Mouse (Mus musculus) MEL (cell line): Measurements from ENCODE around the gene Cdkal1. TPM values are rescaled to one million over a fixed set of nuclear protein-coding genes. Genes with fewer than 3 reads are reported as not detected.

ENCODE experiments used
- DNase-seq: peaks from one replicate; pipeline ENCODE4 v3.0.0; 2011; ENCODE audit warnings: low read depth, low spot score
- H3K27ac ChIP-seq: 2 replicates; pipeline ENCODE4 v1.5.1; 2012; ENCODE audit warnings: low read depth, mild to moderate bottlenecking, control low read depth, low read length, moderate library complexity; ENCODE audit not compliant: control insufficient read depth
- H3K27me3 ChIP-seq, 2 experiments: fragments of 150-350 bp in 1 of 2; sonication (generic) in 1 of 2; 2 replicates each; pipeline ENCODE4 v1.6.1; 2012; ENCODE audit warnings: low read length in 2 of 2, mild to moderate bottlenecking in 2 of 2, improper control_type of control experiment in 1 of 2, moderate library complexity in 1 of 2; ENCODE audit not compliant: insufficient read depth in 2 of 2, control insufficient read depth in 1 of 2
- H3K36me3 ChIP-seq, 2 experiments: 2 replicates each; pipeline ENCODE4 v1.6.1; 2012 to 2014; ENCODE audit warnings: low read length in 2 of 2, improper control_type of control experiment in 1 of 2, inconsistent platforms in 1 of 2, mild to moderate bottlenecking in 1 of 2; ENCODE audit not compliant: insufficient read depth in 2 of 2, control insufficient read depth in 1 of 2
- H3K4me1 ChIP-seq, 2 experiments: fragments of 150-350 bp in 1 of 2; sonication (generic) in 1 of 2; 2 replicates each; pipeline ENCODE4 v1.6.1; 2012; ENCODE audit warnings: low read length in 2 of 2, improper control_type of control experiment in 1 of 2, mild to moderate bottlenecking in 1 of 2; ENCODE audit not compliant: insufficient read depth in 2 of 2, control insufficient read depth in 1 of 2
- H3K4me3 ChIP-seq, 2 experiments: fragments of 150-350 bp in 1 of 2; sonication (generic) in 1 of 2; 2 replicates each; pipeline ENCODE4 v1.5.1; 2012; ENCODE audit warnings: low read depth in 2 of 2, low read length in 2 of 2, mild to moderate bottlenecking in 2 of 2, moderate library complexity in 2 of 2, control low read depth in 1 of 2, improper control_type of control experiment in 1 of 2; ENCODE audit not compliant: control insufficient read depth in 1 of 2, insufficient read depth in 1 of 2
- H3K79me2 ChIP-seq: 2 replicates; pipeline ENCODE4 v1.6.1; 2012; ENCODE audit warnings: mild to moderate bottlenecking, low read length, moderate library complexity; ENCODE audit not compliant: control insufficient read depth, poor library complexity, insufficient read depth
- H3K9ac ChIP-seq: 2 replicates; pipeline ENCODE4 v1.6.1; 2012; ENCODE audit warnings: low read depth, mild to moderate bottlenecking, control low read depth, low read length, moderate library complexity; ENCODE audit not compliant: control insufficient read depth, poor library complexity, severe bottlenecking
- H3K9me3 ChIP-seq: fragments of 150-350 bp; sonication (generic); replicated peaks from 2 replicates; pipeline ENCODE4 v1.6.1; 2012; ENCODE audit warnings: mild to moderate bottlenecking, low read length, improper control_type of control experiment, moderate library complexity; ENCODE audit not compliant: insufficient read depth
- BHLHE40 ChIP-seq: IDR thresholded peaks from 2 replicates; pipeline ENCODE4 v1.6.1; 2012; ENCODE audit warnings: low read depth, mild to moderate bottlenecking, inconsistent platforms, low read length, improper control_type of control experiment, borderline replicate concordance
- CTCF ChIP-seq, 3 experiments: IDR thresholded peaks in 2 of 3; conservative IDR thresholded peaks in 1 of 3; 2 replicates each; pipeline ENCODE4 v1.5.1; 2011 to 2012; ENCODE audit warnings: low read length in 3 of 3, low read depth in 2 of 3, mild to moderate bottlenecking in 2 of 3, improper control_type of control experiment in 1 of 3, inconsistent platforms in 1 of 3, mixed read lengths in 1 of 3, moderate library complexity in 1 of 3; ENCODE audit not compliant: control insufficient read depth in 1 of 3, insufficient read depth in 1 of 3, poor library complexity in 1 of 3, severe bottlenecking in 1 of 3
- EP300 ChIP-seq, 2 experiments: IDR thresholded peaks; 2 replicates each; pipeline ENCODE4 v1.6.1; 2011; ENCODE audit warnings: improper control_type of control experiment in 2 of 2, low read length in 2 of 2, low read depth in 1 of 2, mild to moderate bottlenecking in 1 of 2
- GATA1 ChIP-seq: IDR thresholded peaks from 2 replicates; pipeline ENCODE4 v1.6.1; 2011; ENCODE audit warnings: low read depth, low read length, improper control_type of control experiment
- MAFK ChIP-seq: IDR thresholded peaks from 2 replicates; pipeline ENCODE4 v1.6.1; 2011; ENCODE audit warnings: low read depth, mild to moderate bottlenecking, low read length, improper control_type of control experiment, borderline replicate concordance
- MAZ ChIP-seq: IDR thresholded peaks from 2 replicates; pipeline ENCODE4 v1.6.1; 2012; ENCODE audit warnings: low read depth, mild to moderate bottlenecking, inconsistent platforms, low read length, improper control_type of control experiment
- MYB ChIP-seq: IDR thresholded peaks from 2 replicates; pipeline ENCODE4 v1.6.1; 2011; ENCODE audit warnings: mild to moderate bottlenecking, low read depth, low read length, improper control_type of control experiment
- POLR2A ChIP-seq, 2 experiments: IDR thresholded peaks; 2 replicates each; pipeline ENCODE4 v1.6.1; 2011 to 2012; ENCODE audit warnings: low read length in 2 of 2, mild to moderate bottlenecking in 2 of 2, control low read depth in 1 of 2, improper control_type of control experiment in 1 of 2, low read depth in 1 of 2, moderate library complexity in 1 of 2; ENCODE audit not compliant: control insufficient read depth in 1 of 2, insufficient read depth in 1 of 2, poor library complexity in 1 of 2
- POLR2AphosphoS2 ChIP-seq: IDR thresholded peaks from 2 replicates; pipeline ENCODE4 v1.6.1; 2011; ENCODE audit warnings: low read length, improper control_type of control experiment
- POLR2AphosphoS5 ChIP-seq: IDR thresholded peaks from 2 replicates; pipeline ENCODE4 v1.6.1; 2012; ENCODE audit warnings: low read depth, borderline replicate concordance, mild to moderate bottlenecking, inconsistent platforms, low read length, moderate library complexity, mixed read lengths
- RAD21 ChIP-seq: IDR thresholded peaks from 2 replicates; pipeline ENCODE4 v1.6.1; 2011; ENCODE audit warnings: mild to moderate bottlenecking, low read depth, low read length, improper control_type of control experiment
- SIN3A ChIP-seq: IDR thresholded peaks from 2 replicates; pipeline ENCODE4 v1.6.1; 2012; ENCODE audit warnings: low read length, improper control_type of control experiment, inconsistent platforms
- TAL1 ChIP-seq: IDR thresholded peaks from 2 replicates; pipeline ENCODE4 v1.6.1; 2012; ENCODE audit warnings: mild to moderate bottlenecking, inconsistent platforms, low read length, moderate library complexity, mixed read lengths
- TBP ChIP-seq: IDR thresholded peaks from 2 replicates; pipeline ENCODE4 v1.8.0; 2011; ENCODE audit warnings: low read depth, low read length, improper control_type of control experiment
- TCF12 ChIP-seq: IDR thresholded peaks from 2 replicates; pipeline ENCODE4 v1.6.1; 2014; ENCODE audit warnings: low read depth, mild to moderate bottlenecking, inconsistent platforms, low read length, improper control_type of control experiment, moderate library complexity
- UBTF ChIP-seq: IDR thresholded peaks from 2 replicates; pipeline ENCODE4 v1.6.1; 2012; ENCODE audit warnings: low read depth, mild to moderate bottlenecking, inconsistent platforms, low read length, improper control_type of control experiment, moderate library complexity, borderline replicate concordance; ENCODE audit not compliant: insufficient read depth
- USF1 ChIP-seq: IDR thresholded peaks from 2 replicates; pipeline ENCODE4 v1.6.1; 2014; ENCODE audit warnings: low read depth, mild to moderate bottlenecking, inconsistent platforms, low read length, improper control_type of control experiment, moderate library complexity
- USF2 ChIP-seq, 2 experiments: IDR thresholded peaks; 2 replicates each; pipeline ENCODE4 v1.6.1; 2011 to 2012; ENCODE audit warnings: improper control_type of control experiment in 2 of 2, low read length in 2 of 2, borderline replicate concordance in 1 of 2, inconsistent platforms in 1 of 2, low read depth in 1 of 2, mild to moderate bottlenecking in 1 of 2; ENCODE audit not compliant: insufficient read depth in 1 of 2
- ZKSCAN1 ChIP-seq: IDR thresholded peaks from 2 replicates; pipeline ENCODE4 v1.6.1; 2012; ENCODE audit warnings: low read depth, mild to moderate bottlenecking, inconsistent platforms, low read length, improper control_type of control experiment, moderate library complexity
- ZNF384 ChIP-seq: IDR thresholded peaks from 2 replicates; pipeline ENCODE4 v1.6.1; 2012; ENCODE audit warnings: low read depth, mild to moderate bottlenecking, inconsistent platforms, low read length, improper control_type of control experiment
- polyA plus RNA-seq, 2 experiments: library from polyadenylated mRNA; stranded (reverse) in 1 of 2; unstranded in 1 of 2; fragments of >175 nt in 1 of 2; fragments of >200 nt in 1 of 2; gene quantifications; 2 replicates each; pipeline versions ENCODE4 v1.2.1 to v1.2.4; 2012; ENCODE audit warnings: low replicate concordance in 2 of 2, low read depth in 1 of 2; ENCODE audit not compliant: insufficient read length in 2 of 2, insufficient read depth in 1 of 2, missing spikeins in 1 of 2
- total RNA-seq: library from RNA; depleted of rRNA; stranded (reverse); fragments of 300-350 nt; gene quantifications from 2 replicates; pipeline ENCODE4 v1.2.3, GENCODE M21; 2012

Cdkal1 gene
- total and polyA plus RNA-seq, 3 experiments, result 10.6 to 11.0 TPM; not detected in 1

GRCm38 (mm10) chr13:29707620-29708019 lies 147.9 kb downstream of the Cdkal1 start:
- no peaks in the 10 kb centered on the region for H3K9me3 ChIP-seq

GRCm38 (mm10) chr13:29701400-29701799 lies 154.1 kb downstream of the Cdkal1 start:
- Histone ChIP-seq H3K9me3 (no peaks in the 10 kb centered on the region), H3K79me2 (no peaks in the 10 kb centered on the region), H3K4me3 (no peak overlapping the region), H3K36me3 (no peaks in the 10 kb centered on the region), H3K27me3 (no peaks in the 10 kb centered on the region), H3K27ac (no peak overlapping the region), H3K9ac (no peak overlapping the region), H3K4me1 (no peaks in the 10 kb centered on the region; a peak in 1 of 4 replicates)
- TF ChIP-seq POLR2A (IDR thresholded peaks at IDR 0.05; ENCODE audit: control insufficient read depth in 1 of 2, insufficient read depth in 1 of 2, low read depth in 1 of 2, low read length in 2 of 2, poor library complexity in 1 of 2) (no peak), BHLHE40 (no peak), TAL1 (no peak), RAD21 (no peak), EP300 (IDR thresholded peaks at IDR 0.05; ENCODE audit: low read depth in 1 of 2, low read length in 2 of 2) (no peak), UBTF (no peak), POLR2AphosphoS2 (no peak), USF2 (IDR thresholded peaks at IDR 0.05; ENCODE audit: borderline replicate concordance in 1 of 2, insufficient read depth in 1 of 2, low read depth in 1 of 2, low read length in 2 of 2) (no peak), POLR2AphosphoS5 (no peak), MAZ (no peak), SIN3A (no peak), MAFK (no peak), USF1 (no peak), TBP (no peak), TCF12 (no peak), MYB (no peak), ZKSCAN1 (no peak)
- no peak for DNase-seq

More at GRCm38 (mm10) chr13:29707620-29708019, 147.9 kb downstream of the Cdkal1 start:
- Histone ChIP-seq H3K27ac (no peak overlapping the region), H3K4me3 (no peak overlapping the region), H3K36me3 (no peaks in the 10 kb centered on the region), H3K27me3 (no peaks in the 10 kb centered on the region), H3K4me1 (no peaks in the 10 kb centered on the region; a peak in 1 of 4 replicates), H3K9ac (no peak overlapping the region), H3K79me2 (no peaks in the 10 kb centered on the region)
- TF ChIP-seq ZNF384 (peak; percentile 20; the same call in 1 of the 2 replicates), TCF12 (no peak), EP300 (IDR thresholded peaks at IDR 0.05; ENCODE audit: low read depth in 1 of 2, low read length in 2 of 2) (0 out of 4 replicates have a peak, but pooled peaks of 1 of the 2 experiments have one; percentile 7), CTCF (IDR thresholded peaks at IDR 0.05 in 2 of 3, conservative IDR thresholded peaks at IDR 0.05 in 1 of 3; ENCODE audit: control insufficient read depth in 1 of 3, insufficient read depth in 1 of 3, low read depth in 2 of 3, low read length in 3 of 3, poor library complexity in 1 of 3, severe bottlenecking in 1 of 3) (no peak), GATA1 (peak; percentile 22; the same call in 1 of the 2 replicates)
- DNase-seq, result no peak
